Mouse (Mus musculus): ENCODE measurements around the gene Senp6. TPM values are rescaled to one million over a fixed set of nuclear protein-coding genes. Genes with fewer than 3 reads are reported as not detected.

Senp6 gene
- polyA plus RNA-seq, 1 experiment from 2014 or later = 57.8 TPM

DNA sequence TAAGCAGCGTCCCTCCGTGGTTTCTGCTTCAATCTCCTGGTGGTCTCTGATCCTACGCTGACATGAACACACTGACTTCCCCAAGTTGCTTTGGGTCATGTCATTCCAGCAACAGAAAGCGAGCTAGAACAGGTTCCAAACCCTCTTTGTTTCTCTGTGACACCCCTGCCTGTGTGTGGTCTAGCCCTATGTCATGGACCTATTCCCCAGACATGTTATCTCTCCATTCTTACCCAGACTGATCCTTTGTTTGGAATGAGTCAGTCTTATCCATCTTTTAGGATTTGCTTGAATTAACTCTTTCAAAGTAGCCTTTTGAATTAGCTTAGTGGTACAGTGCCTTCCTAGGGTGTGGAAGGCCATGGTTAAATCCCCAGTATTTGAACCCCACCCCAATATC, 113.0 kb downstream of the Senp6 start:
- no peaks in the 10 kb centered on the region for H3K9me3 ChIP-seq
- H3K4me1 ChIP-seq = no peaks in the 10 kb centered on the region; the same call in 1 of the 2 replicates
- no peak for ATAC-seq (ENCODE audit: low FRiP score, low read depth)
- H3K9ac ChIP-seq = no peak overlapping the region
- WGBS = 89% methylated on average over 4 of the region's 4 CpGs
- H3K36me3 ChIP-seq = no peaks in the 10 kb centered on the region
- H3K4me3 ChIP-seq = no peak overlapping the region
- H3K27me3 ChIP-seq = no peaks in the 10 kb centered on the region
- H3K27ac ChIP-seq = no peak overlapping the region
- H3K4me2 ChIP-seq (replicated peaks) = no peak overlapping the region

- 87% methylated on average over 5 of the region's 5 CpGs for WGBS
- no peaks in the 10 kb centered on the region; the same call in 1 of the 2 replicates for H3K4me1 ChIP-seq
- no peaks in the 10 kb centered on the region for H3K36me3 ChIP-seq
- no peak overlapping the region for H3K4me2 ChIP-seq (replicated peaks)
- H3K27me3 ChIP-seq = no peaks in the 10 kb centered on the region
- H3K9me3 ChIP-seq = no peaks in the 10 kb centered on the region
- H3K9ac ChIP-seq = no peak overlapping the region
- no peak for ATAC-seq (ENCODE audit: low FRiP score, low read depth)
- H3K27ac ChIP-seq = no peak overlapping the region
- H3K4me3 ChIP-seq = no peak overlapping the region
Observed at GRCm38 (mm10) chr9:80180771-80181170, 114.1 kb downstream of the Senp6 start.

- H3K9me3 ChIP-seq = no peaks in the 10 kb centered on the region
- WGBS = 93% methylated on average over 1 of the region's 1 CpGs
Observed at GRCm38 (mm10) chr9:80181692-80182091, 115.0 kb downstream of the Senp6 start.

DNA sequence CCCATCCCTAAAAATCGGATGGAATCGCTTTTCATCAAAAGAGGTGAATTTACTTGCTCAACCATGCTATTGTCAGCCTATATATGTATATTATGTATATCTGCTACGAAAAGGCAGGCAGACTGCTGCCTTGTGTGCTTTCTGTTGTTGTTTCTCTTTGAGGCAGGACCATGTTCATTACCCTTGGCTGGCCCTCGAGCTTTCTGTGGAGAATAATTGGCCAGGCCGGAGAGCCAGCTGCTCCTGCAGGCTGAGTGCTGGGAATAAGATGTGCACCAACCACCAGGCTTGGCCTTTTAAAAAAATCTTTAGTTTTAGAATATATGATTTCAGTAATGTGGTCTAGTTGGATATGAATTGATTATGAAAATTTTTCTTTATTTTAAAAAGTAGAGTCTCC, 117.4 kb downstream of the Senp6 start:
- ATAC-seq (ENCODE audit: low FRiP score, low read depth) = no peak
- WGBS = 77% methylated on average over 5 of the region's 5 CpGs
- no peak overlapping the region for H3K9ac ChIP-seq
- no peak overlapping the region for H3K4me2 ChIP-seq (replicated peaks)
- H3K27me3 ChIP-seq = no peaks in the 10 kb centered on the region
- H3K27ac ChIP-seq = no peak overlapping the region
- no peak overlapping the region for H3K4me3 ChIP-seq
- no peaks in the 10 kb centered on the region for H3K36me3 ChIP-seq
- H3K4me1 ChIP-seq = no peaks in the 10 kb centered on the region
- H3K9me3 ChIP-seq = no peaks in the 10 kb centered on the region

More at GRCm38 (mm10) chr9:80181692-80182091, 115.0 kb downstream of the Senp6 start:
- Histone ChIP-seq H3K36me3 (no peaks in the 10 kb centered on the region), H3K4me2 (replicated peaks) (no peak overlapping the region), H3K9ac (no peak overlapping the region), H3K27ac (no peak overlapping the region), H3K4me3 (no peak overlapping the region), H3K27me3 (no peaks in the 10 kb centered on the region), H3K4me1 (no peaks in the 10 kb centered on the region; the same call in 1 of the 2 replicates)
- ATAC-seq (ENCODE audit: low FRiP score, low read depth) = no peak

GRCm38 (mm10) chr9:80185737-80186136, 119.0 kb downstream of the Senp6 start:
- Histone ChIP-seq H3K4me1 (no peaks in the 10 kb centered on the region), H3K36me3 (no peaks in the 10 kb centered on the region), H3K9me3 (no peaks in the 10 kb centered on the region), H3K27ac (no peak overlapping the region), H3K4me3 (no peak overlapping the region), H3K4me2 (replicated peaks) (no peak overlapping the region), H3K9ac (no peak overlapping the region), H3K27me3 (no peaks in the 10 kb centered on the region)
- no peak for ATAC-seq (ENCODE audit: low FRiP score, low read depth)
- WGBS = 41% methylated on average over 3 of the region's 3 CpGs

- H3K9me3 ChIP-seq = no peaks in the 10 kb centered on the region
- H3K27me3 ChIP-seq = no peaks in the 10 kb centered on the region
- no peaks in the 10 kb centered on the region for H3K4me1 ChIP-seq
- 90% methylated on average over 8 of the region's 8 CpGs for WGBS
- H3K27ac ChIP-seq = no peak overlapping the region
- no peak overlapping the region for H3K4me2 ChIP-seq (replicated peaks)
- no peak overlapping the region for H3K9ac ChIP-seq
- no peak overlapping the region for H3K4me3 ChIP-seq
- ATAC-seq (ENCODE audit: low FRiP score, low read depth) = no peak
- no peaks in the 10 kb centered on the region for H3K36me3 ChIP-seq
Observed at GRCm38 (mm10) chr9:80186693-80187092, 120.0 kb downstream of the Senp6 start.

DNA sequence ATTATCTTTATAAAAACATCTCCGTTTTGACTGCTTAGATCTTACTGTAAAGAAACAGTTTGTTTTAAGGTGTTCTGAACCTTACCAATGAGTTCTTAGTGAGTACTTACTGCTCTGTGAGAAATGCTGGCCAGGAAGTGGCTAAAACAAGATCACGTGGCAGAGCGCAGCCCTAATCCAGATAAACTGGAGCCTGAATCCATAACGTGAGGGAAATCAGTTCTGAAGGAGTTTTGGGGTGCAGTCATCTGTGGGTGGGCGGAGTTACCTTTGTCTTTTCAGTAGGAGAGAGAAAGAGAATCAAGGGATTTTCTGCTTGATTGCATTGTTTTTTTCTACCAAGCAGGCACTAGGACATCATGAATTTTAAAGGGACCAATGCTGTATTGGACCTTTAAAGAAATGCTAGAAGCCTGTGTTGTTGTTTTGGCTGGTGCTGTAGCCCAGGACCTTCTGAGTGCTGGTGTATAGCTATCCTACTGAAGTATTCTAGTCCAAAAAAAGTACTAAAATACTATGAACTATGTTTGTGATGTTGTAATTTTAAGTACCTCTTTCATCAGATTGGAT, 121.7 kb downstream of the Senp6 start:
- H3K9me3 ChIP-seq = no peaks in the 10 kb centered on the region
- no peak overlapping the region for H3K27ac ChIP-seq
- no peak overlapping the region for H3K4me3 ChIP-seq
- no peak for ATAC-seq (ENCODE audit: low FRiP score, low read depth)
- H3K4me2 ChIP-seq (replicated peaks) = no peak overlapping the region
- no peaks in the 10 kb centered on the region for H3K36me3 ChIP-seq
- H3K9ac ChIP-seq = no peak overlapping the region
- no peaks in the 10 kb centered on the region for H3K27me3 ChIP-seq
- WGBS = 64% methylated on average over 5 of the region's 5 CpGs
- H3K4me1 ChIP-seq = peaks cover 6% of the 10 kb centered on the region; the same call in 1 of the 2 replicates

DNA sequence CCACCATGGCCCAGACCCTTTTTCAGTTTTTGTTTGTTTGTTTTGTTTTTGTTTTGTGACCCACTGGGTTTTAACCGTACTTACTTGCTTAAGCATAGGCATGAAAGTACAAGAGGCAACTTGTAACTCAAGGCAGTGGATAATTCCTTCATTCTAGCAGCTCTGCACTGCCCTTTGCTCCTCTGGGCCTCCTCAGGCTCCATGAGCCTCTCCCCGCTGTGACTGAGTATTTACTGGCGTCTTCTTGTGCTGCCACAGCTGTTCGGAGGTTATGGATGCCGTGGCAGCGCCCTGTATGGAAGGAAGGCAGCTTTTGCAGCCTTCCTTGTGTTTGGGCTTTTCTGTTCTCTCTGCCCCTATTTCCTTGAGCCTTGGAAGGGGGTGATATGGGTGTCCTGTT, 124.5 kb downstream of the Senp6 start:
- H3K27ac ChIP-seq = no peak overlapping the region
- H3K4me1 ChIP-seq = peaks cover 11% of the 10 kb centered on the region
- H3K9ac ChIP-seq = no peak overlapping the region
- no peak overlapping the region for H3K4me3 ChIP-seq
- no peak overlapping the region for H3K4me2 ChIP-seq (replicated peaks)
- ATAC-seq (ENCODE audit: low FRiP score, low read depth) = no peak; the same call in 1 of the 2 replicates
- WGBS = 64% methylated on average over 6 of the region's 6 CpGs
- no peaks in the 10 kb centered on the region for H3K36me3 ChIP-seq
- no peaks in the 10 kb centered on the region for H3K27me3 ChIP-seq
- H3K9me3 ChIP-seq = no peaks in the 10 kb centered on the region

GRCm38 (mm10) chr9:80192324-80192723, 125.6 kb downstream of the Senp6 start:
- Histone ChIP-seq H3K4me1 (peaks cover 16% of the 10 kb centered on the region), H3K9me3 (no peaks in the 10 kb centered on the region), H3K27me3 (no peaks in the 10 kb centered on the region), H3K27ac (no peak overlapping the region), H3K9ac (no peak overlapping the region), H3K4me2 (replicated peaks) (no peak overlapping the region), H3K36me3 (no peaks in the 10 kb centered on the region), H3K4me3 (no peak overlapping the region)
- 73% methylated on average over 10 of the region's 10 CpGs for WGBS
- no peak for ATAC-seq (ENCODE audit: low FRiP score, low read depth)

- no peak overlapping the region for H3K4me3 ChIP-seq
- H3K9me3 ChIP-seq = no peaks in the 10 kb centered on the region
- WGBS = 76% methylated on average over 6 of the region's 6 CpGs
- H3K27me3 ChIP-seq = no peaks in the 10 kb centered on the region
- no peak overlapping the region for H3K9ac ChIP-seq
- no peaks in the 10 kb centered on the region for H3K36me3 ChIP-seq
- ATAC-seq (ENCODE audit: low FRiP score, low read depth) = no peak
- H3K27ac ChIP-seq = no peak overlapping the region
- H3K4me1 ChIP-seq = peaks cover 16% of the 10 kb centered on the region
- no peak overlapping the region for H3K4me2 ChIP-seq (replicated peaks)
Observed at GRCm38 (mm10) chr9:80194446-80194845, 127.7 kb downstream of the Senp6 start.

Other genes with a start within 250 kb of the Senp6 start
- gene Filip1, start 54.1 kb upstream of the Senp6 start, polyA plus RNA-seq (2015; fragmentation: Nextera tagmentation; extraction: Ambion mirVana) = 4.1 and 4.4 TPM in 2 replicates
- gene Myo6, start 98.1 kb downstream of the Senp6 start, polyA plus RNA-seq (2015; fragmentation: Nextera tagmentation; extraction: Ambion mirVana) = 10.8 and 10.9 TPM in 2 replicates